Mouse (Mus musculus) neural tube, embryonic 10.5 days (tissue): ENCODE results near the gene Psmc5.

Experiments used
- DNase-seq: peaks from one replicate; pipeline ENCODE4 v3.0.0-alpha.2; 2017; ENCODE audit warnings: low spot score; ENCODE audit errors: extremely low spot score

Psmc5 gene

GRCm38 (mm10) chr11:106268326-106269059, 12.5 kb downstream of the Psmc5 start:
- DNase-seq: peak; percentile 73

DNA sequence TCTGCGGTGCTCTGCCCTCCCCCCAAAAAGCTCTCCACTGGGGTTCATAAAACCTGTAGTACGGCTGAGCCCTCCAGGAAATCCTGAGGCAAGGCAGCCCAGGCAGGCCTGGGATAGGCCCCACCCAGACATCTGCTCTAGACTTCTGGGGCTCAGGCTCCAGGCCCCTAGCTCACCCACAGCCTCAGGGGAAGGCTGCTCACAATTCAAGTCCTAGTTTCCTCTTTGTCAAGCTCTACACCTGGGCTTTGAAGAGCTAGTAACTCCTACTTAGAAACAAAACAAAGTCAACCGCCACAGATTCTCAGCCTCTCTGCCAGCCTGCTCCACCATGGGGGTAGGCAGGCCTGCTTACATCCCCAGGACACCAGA, 13.1 kb downstream of the Psmc5 start:
- peak; percentile 53 for DNase-seq

- DNase-seq: peak; percentile 38
Observed at GRCm38 (mm10) chr11:106271131-106271793, 15.3 kb downstream of the Psmc5 start.

GRCm38 (mm10) chr11:106271794-106272643, 16.1 kb downstream of the Psmc5 start:
- DNase-seq: no peak

DNA sequence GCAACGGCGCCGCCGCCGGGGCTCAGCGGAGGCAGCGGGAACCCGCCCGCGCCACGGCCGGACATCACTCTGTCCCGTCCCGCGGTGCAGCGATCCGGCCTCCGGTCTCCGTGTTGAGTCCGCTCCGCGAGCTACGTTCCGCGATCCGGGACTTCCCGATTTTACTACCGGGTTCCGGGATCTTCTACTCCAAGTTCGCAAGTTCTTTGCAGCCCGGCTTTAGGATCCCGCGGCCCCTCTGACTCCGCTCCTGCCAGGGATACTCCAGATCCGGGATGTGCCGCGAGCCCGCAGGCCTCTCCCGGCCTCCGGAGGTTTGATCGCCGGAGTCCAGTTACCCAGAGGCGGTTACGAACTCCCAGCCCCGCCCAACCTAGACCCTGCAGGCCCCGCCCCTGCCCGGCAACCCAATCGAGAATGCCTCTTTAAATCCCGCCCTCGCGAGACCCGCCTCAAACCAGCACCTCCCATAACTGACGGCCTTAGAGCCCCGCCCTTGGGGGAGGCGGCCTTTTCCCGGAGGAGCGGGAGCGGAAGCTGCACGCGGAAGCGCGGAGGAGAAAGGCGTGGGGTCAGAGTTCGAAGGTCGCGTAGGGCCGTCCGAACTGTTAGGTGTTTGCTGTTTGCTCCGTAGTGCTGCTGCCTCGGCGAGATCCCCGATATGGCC, 16.8 kb downstream of the Psmc5 start, which contains the start of gene Smarcd2:
Gene Smarcd2 (minus strand): TSS at position 329 of the 667 bp plus-strand sequence.
- DNase-seq: peak; percentile 99

GRCm38 (mm10) chr11:106273311-106273684, 17.3 kb downstream of the Psmc5 start:
- DNase-seq: no peak

GRCm38 (mm10) chr11:106273811-106274210, 17.9 kb downstream of the Psmc5 start:
- no peak for DNase-seq

DNA sequence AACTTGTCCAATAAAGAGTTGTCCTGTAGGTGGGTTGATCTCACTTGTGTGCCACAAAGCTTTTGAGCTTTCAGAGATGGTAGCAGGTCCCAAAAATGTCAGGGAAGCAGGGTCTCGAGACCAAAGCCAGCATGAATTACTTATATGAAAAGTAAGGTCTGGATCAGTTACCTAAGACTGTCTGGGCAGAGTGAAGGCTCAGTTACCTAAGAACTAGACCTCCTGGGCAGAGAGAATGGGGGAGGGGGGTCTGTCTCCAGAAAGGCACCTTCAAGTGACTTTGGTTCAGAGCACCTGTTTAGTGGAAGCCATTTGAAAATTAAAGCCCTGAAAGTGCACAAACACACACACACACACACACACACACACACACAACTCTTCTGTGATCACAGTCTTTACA, 18.4 kb downstream of the Psmc5 start:
- no peak for DNase-seq

DNA sequence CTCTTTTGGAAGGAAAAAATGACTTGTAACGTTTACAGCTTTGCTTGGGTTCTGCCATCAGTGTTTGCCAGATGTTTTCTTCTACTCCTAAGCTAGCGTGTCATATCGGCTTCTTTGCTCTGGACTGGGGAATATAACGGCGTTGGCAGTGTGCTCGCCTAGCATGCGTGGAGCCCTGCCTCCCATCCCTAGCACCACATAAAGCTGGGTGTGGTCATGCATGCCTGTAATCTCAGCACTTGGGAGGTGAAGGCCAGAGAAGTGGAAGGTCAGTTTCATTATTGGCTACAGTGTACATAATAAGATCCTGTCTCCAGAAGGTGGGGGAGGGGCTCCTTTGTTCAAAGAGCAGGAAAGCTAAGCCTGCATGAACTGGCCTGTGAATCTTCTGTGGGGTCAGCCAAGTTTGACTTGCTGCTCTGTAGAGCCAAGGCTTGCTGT, 19.0 kb downstream of the Psmc5 start:
- peak; percentile 26 for DNase-seq

DNA sequence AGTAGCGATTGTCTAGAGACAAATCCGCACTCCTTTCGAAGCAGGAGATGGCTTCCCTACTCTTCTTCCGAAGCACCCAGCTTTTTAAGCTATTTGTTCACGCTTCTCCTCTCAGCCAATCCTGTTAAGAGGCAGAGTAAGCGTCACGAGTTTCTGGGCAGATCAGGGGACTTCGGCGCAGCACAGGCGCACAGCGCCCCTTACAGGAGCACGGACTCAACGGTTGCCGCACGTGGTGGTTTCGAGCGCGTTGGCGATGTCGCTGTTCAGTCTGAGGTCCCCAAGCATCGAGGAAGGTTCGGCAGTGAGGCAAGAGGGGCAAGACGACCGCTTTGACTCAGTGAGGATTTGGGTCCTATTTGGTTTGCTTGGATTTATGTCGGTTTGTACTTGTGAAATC, 20.5 kb downstream of the Psmc5 start, which contains the start of gene Tcam1:
Gene Tcam1 (plus strand): TSS at position 219 of the 400 bp plus-strand sequence.
- peak; percentile 92 for DNase-seq

GRCm38 (mm10) chr11:106282452-106282851, 26.5 kb downstream of the Psmc5 start:
- no peak for DNase-seq

DNA sequence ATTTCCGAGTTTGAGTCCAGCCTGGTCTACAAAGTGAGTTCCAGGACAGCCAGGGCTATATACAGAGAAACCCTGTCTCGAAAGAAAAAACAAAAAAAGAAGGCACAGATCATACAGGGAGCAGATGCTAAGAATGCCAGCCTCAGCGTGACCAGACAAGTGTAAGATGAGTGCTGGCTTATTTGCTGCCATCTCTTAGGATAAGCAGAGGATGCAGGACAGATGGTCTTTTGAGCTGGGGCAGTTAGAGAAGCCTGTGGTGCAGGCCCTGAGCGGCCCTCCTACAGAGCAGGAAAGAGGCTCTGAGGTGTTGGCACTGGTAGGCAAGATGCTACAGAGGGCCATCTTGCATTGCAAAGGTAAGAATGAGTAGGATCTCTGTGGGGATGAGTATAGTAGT, 27.4 kb downstream of the Psmc5 start:
- no peak for DNase-seq

GRCm38 (mm10) chr11:106284126-106284525, 28.2 kb downstream of the Psmc5 start:
- no peak for DNase-seq

DNA sequence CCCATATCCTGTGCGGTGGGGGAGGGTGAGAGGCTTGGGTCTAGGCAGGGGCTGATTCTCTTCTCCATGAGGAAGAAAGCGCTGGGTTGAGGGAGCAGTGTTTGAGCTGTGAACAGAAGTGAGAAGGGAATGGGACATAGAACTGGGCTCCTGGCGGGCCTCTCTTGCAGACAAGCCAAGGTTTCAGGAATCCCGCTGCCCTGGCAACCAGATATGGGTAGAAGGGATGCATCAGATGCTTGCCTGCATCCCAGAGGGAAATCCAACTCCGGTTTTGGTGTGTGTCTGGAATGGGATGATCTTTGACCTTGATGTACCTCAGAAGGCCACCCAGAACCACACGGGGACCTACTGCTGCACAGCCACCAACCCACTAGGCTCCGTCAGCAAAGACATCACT, 30.3 kb downstream of the Psmc5 start:
- no peak for DNase-seq

GRCm38 (mm10) chr11:106286987-106287386, 31.0 kb downstream of the Psmc5 start:
- DNase-seq: no peak

DNA sequence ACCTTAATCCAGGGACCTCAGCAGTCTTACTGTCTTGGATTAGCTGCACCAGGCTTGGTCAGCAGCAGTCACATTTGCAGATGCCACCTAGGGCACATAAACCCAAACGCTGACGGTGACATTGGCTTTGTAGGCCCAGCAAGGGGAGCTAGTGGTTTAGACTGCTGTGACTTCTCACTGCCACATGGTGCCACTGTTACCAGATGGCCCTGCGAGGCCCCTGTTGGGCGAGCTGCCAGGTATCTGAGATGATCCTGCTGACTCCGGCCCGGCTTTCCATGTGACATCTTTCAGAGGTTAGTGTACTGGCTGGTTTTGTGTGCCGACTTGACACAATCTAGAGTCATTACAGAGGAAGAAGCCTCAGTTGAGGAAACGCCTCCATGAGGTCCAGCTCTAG, 33.4 kb downstream of the Psmc5 start:
- DNase-seq: no peak

GRCm38 (mm10) chr11:106290376-106290775, 34.4 kb downstream of the Psmc5 start:
- no peak for DNase-seq

- DNase-seq: no peak
Observed at GRCm38 (mm10) chr11:106291861-106292260, 35.9 kb downstream of the Psmc5 start.

- DNase-seq: no peak
Observed at GRCm38 (mm10) chr11:106301765-106302164, 45.8 kb downstream of the Psmc5 start, which contains the start of gene Gh. TSS of gene Gh (minus strand) at chr11:106301865.

DNA sequence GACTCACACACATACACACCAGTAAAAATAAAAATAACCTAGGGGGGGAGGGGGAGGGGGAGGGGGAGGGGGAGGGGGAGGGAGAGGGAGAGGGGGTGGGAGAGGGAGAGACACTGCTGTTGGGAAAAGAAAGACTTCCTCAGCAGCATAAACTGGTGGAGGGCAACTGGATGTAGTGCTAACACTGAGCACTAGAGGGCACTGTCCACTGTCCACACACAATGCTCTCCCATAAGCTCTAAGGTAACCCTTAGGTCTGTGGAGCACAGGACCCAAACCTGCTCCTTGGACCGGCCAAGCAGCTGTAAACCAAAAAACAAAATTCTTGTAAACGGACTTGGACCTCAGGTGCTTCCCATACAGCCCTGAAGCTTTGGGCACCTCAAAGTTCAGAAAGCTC, 46.7 kb downstream of the Psmc5 start:
- peak; percentile 80 for DNase-seq

DNA sequence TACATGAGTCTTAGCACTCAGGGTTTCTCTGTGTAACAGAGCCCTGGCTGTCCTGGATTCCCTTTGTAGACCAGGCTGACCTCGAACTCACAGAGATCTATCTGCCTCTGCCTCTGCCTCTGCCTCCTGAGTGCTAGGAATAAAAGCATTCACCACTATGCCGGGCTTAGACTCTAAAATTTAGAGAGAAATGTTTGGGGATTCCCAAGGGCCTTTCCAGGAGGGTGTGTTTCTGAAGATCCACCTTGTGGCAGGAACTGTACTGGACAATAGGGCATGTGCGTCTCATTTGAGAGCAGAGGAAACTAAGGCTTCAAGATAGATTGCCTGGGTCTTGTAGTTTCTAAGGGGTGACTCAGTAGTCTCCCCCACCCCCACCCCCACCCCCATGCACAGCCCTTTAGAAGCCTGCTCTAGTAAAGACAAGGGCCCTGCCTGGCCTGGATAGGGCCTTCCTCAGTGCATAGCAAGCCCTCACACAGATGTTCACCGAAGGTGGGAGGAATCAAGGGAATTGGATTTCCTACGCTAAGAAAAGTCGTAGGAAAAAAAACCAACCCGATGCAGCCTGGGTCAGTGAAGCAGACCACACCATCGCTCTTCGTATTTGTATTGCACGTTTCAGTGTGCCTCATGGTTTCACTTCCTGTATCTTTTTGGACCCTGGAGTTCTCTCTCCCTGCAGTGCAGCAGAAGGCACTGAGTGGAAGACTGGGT, 49.6 kb downstream of the Psmc5 start:
- DNase-seq: no peak
